Mouse (Mus musculus): ENCODE measurements around the gene Olfr703. TPM values are rescaled to one million over a fixed set of nuclear protein-coding genes. Genes with fewer than 3 reads are reported as not detected.

The Olfr703 gene
- polyA plus RNA-seq (2012; rRNA removed): not detected in 2 replicates

GRCm38 (mm10) chr7:106843060-106843459, at the start of gene Olfr703:
TSS of gene Olfr703 (plus strand) at chr7:106843360.
- 34% methylated on average over 2 of the region's 2 CpGs for WGBS
- DNase-seq (ENCODE audit: low read depth, low spot score): no peak

GRCm38 (mm10) chr7:106808734-106809133, 34.4 kb upstream of the Olfr703 start, which contains the start of gene Olfr700:
TSS of gene Olfr700 (minus strand) at chr7:106808834.
- no peak for DNase-seq (ENCODE audit: low read depth, low spot score)
- 89% methylated on average over 1 of the region's 1 CpGs for WGBS

- 39% methylated on average over 2 of the region's 2 CpGs for WGBS
- no peak for DNase-seq (ENCODE audit: low read depth, low spot score)
Measured at GRCm38 (mm10) chr7:106813829-106814228, 29.3 kb upstream of the Olfr703 start, which contains the start of gene Olfr701. TSS of gene Olfr701 (plus strand) at chr7:106814129.

- DNase-seq (ENCODE audit: low read depth, low spot score): peak; percentile 3
- WGBS: 8% methylated on average over 2 of the region's 2 CpGs
Measured at GRCm38 (mm10) chr7:106815775-106816174, 27.4 kb upstream of the Olfr703 start.

- no peak for DNase-seq (ENCODE audit: low read depth, low spot score)
Measured at GRCm38 (mm10) chr7:106818414-106818813, 24.7 kb upstream of the Olfr703 start.

- no peak for DNase-seq (ENCODE audit: low read depth, low spot score)
Measured at GRCm38 (mm10) chr7:106833793-106834192, 9.4 kb upstream of the Olfr703 start, which contains the start of gene Olfr702. TSS of gene Olfr702 (minus strand) at chr7:106833893.

GRCm38 (mm10) chr7:106862885-106863284, 19.7 kb downstream of the Olfr703 start, which contains the start of gene Olfr704:
TSS of gene Olfr704 (plus strand) at chr7:106863185.
- no peak for DNase-seq (ENCODE audit: low read depth, low spot score)

GRCm38 (mm10) chr7:106876791-106877190, 33.6 kb downstream of the Olfr703 start, which contains the start of gene Olfr705:
TSS of gene Olfr705 (minus strand) at chr7:106876891.
- WGBS: 75% methylated on average over 3 of the region's 3 CpGs
- no peak for DNase-seq (ENCODE audit: low read depth, low spot score)

GRCm38 (mm10) chr7:106888062-106888461, 44.9 kb downstream of the Olfr703 start, which contains the start of gene Olfr706:
TSS of gene Olfr706 (minus strand) at chr7:106888162.
- WGBS: 87% methylated on average over 2 of the region's 2 CpGs
- DNase-seq (ENCODE audit: low read depth, low spot score): no peak

Other genes starting within 250 kb of the Olfr703 start
- gene Olfr693, start 162.8 kb upstream of the Olfr703 start, polyA plus RNA-seq (2012; rRNA removed): not detected in 2 replicates
- gene Olfr694, start 151.5 kb upstream of the Olfr703 start, polyA plus RNA-seq (2012; rRNA removed): not detected in 2 replicates
- not detected in 2 replicates for gene Olfr695, start 127.0 kb upstream of the Olfr703 start, polyA plus RNA-seq (2012; rRNA removed)
- not detected in 2 replicates for gene Olfr697, start 100.9 kb upstream of the Olfr703 start, polyA plus RNA-seq (2012; rRNA removed)
- gene Olfr698, start 88.0 kb upstream of the Olfr703 start, polyA plus RNA-seq (2012; rRNA removed): not detected in 2 replicates
- gene Olfr699, start 50.2 kb upstream of the Olfr703 start, polyA plus RNA-seq (2012; rRNA removed): not detected in 2 replicates
- gene Olfr700, start 34.5 kb upstream of the Olfr703 start, polyA plus RNA-seq (2012; rRNA removed): not detected in 2 replicates
- gene Olfr701, start 29.2 kb upstream of the Olfr703 start, polyA plus RNA-seq (2012; rRNA removed): not detected in 2 replicates
- not detected in 2 replicates for gene Olfr702, start 9.5 kb upstream of the Olfr703 start, polyA plus RNA-seq (2012; rRNA removed)
- not detected in 2 replicates for gene Olfr704, start 19.8 kb downstream of the Olfr703 start, polyA plus RNA-seq (2012; rRNA removed)
- not detected in 2 replicates for gene Olfr705, start 33.5 kb downstream of the Olfr703 start, polyA plus RNA-seq (2012; rRNA removed)
- gene Olfr706, start 44.8 kb downstream of the Olfr703 start, polyA plus RNA-seq (2012; rRNA removed): not detected in 2 replicates
- not detected in 2 replicates for gene Olfr707, start 57.9 kb downstream of the Olfr703 start, polyA plus RNA-seq (2012; rRNA removed)
- gene Olfr1532-ps1, start 64.6 kb downstream of the Olfr703 start, polyA plus RNA-seq (2012; rRNA removed): 0.45 and 0.59 TPM in 2 replicates
- not detected in 2 replicates for gene Olfr709-ps1, start 88.9 kb downstream of the Olfr703 start, polyA plus RNA-seq (2012; rRNA removed)
- gene Olfr710, start 105.0 kb downstream of the Olfr703 start, polyA plus RNA-seq (2012; rRNA removed): not detected in 2 replicates
- gene Olfr6, start 120.6 kb downstream of the Olfr703 start, polyA plus RNA-seq (2012; rRNA removed): not detected in 2 replicates
- not detected in 2 replicates for gene Olfr711, start 132.1 kb downstream of the Olfr703 start, polyA plus RNA-seq (2012; rRNA removed)
- not detected in 2 replicates for gene Olfr2, start 162.7 kb downstream of the Olfr703 start, polyA plus RNA-seq (2012; rRNA removed)
- gene Olfr713, start 187.8 kb downstream of the Olfr703 start, polyA plus RNA-seq (2012; rRNA removed): 0.05 and 0.11 TPM in 2 replicates
- gene Olfr714, start 227.6 kb downstream of the Olfr703 start, polyA plus RNA-seq (2012; rRNA removed): not detected in 2 replicates
- not detected in 2 replicates for gene Olfr17, start 249.9 kb downstream of the Olfr703 start, polyA plus RNA-seq (2012; rRNA removed)